Mouse (Mus musculus): ENCODE results near the gene Gusb. TPM values are rescaled to one million over a fixed set of nuclear protein-coding genes. Genes with fewer than 3 reads are reported as not detected.
"Not testable (repeated sequence)": the region's sequence is repeated elsewhere in the genome, so short reads cannot be mapped to it uniquely, and the experiment has no call there.

The Gusb gene
- polyA plus RNA-seq, 1 experiment from 2014 or later: 46.9 TPM

DNA sequence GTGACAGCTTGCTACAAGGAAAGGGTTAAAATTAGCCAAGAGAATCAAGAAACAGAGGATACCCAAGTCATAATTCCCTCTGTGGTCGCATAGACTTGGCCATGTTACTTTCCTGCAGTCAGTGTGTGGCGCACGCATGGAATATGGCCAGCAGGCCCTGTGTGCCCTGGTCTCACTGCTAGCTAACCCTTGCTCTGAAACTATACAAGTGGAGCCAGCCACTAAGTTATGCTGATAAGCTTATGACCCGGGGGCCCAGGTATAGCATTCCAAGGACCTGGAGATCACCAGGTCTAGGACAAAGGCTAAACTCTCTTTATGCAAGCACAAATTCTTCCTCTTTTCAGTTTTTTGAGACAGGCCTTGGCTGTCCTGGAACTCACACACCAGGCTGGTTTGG, 37.9 kb upstream of the Gusb start:
- H3K27me3 ChIP-seq (replicated peaks): peaks cover 52% of the 10 kb centered on the region
- H3K4me3 ChIP-seq: no peak overlapping the region
- 0 out of 2 replicates have a peak, but pooled peaks cover 3% of the 10 kb centered on the region for H3K4me1 ChIP-seq
- H3K9me3 ChIP-seq: no peaks in the 10 kb centered on the region
- 88% methylated on average over 4 of the region's 4 CpGs for WGBS
- no peak overlapping the region for H3K4me2 ChIP-seq
- H3K27ac ChIP-seq (replicated peaks): no peak overlapping the region
- ATAC-seq (ENCODE audit: extremely low read depth, insufficient number of reproducible peaks, low FRiP score, low TSS enrichment): no peak
- H3K9ac ChIP-seq: no peak overlapping the region
- H3K36me3 ChIP-seq: peaks cover 68% of the 10 kb centered on the region

DNA sequence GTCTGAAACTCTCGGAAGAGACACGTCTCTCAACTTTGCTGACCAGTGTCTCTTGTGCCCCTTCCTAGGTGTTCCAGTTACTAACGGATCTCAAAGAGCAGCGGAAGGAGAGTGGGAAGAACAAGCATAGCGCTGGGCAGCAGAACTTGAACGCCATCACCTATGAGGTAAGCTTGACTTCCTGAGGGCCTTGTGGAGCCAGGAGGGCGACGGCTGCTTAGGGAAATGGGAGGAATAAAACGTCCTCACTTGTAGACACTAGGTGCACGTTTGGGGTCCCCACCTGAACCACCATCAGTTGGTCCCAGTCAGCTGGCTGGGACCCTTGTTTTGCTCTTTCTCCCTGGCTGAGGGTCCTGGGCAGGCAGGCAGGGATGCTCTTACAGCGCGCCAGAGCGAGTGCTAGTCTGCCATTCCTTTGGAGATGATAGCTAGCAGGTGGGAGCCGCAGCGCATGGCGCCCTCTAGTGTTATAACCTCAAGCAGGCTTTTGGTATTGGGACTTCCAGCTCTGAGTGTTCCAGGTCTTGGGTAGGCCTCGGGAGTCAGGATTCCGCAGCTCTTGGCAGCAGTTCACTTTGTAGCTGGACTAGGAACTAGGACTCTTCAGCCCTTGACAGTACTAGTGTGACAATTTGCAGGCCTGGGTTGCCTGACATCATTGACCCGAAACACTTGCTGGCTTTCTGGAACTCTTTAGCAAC, 35.1 kb upstream of the Gusb start:
- 62% methylated on average over 19 of the region's 19 CpGs for WGBS
- Histone ChIP-seq H3K36me3 (peaks cover 66% of the 10 kb centered on the region), H3K9ac (no peak overlapping the region), H3K9me3 (no peaks in the 10 kb centered on the region), H3K4me2 (no peak overlapping the region), H3K27ac (replicated peaks) (no peak overlapping the region; the same call in 1 of the 2 replicates), H3K4me3 (no peak overlapping the region), H3K27me3 (replicated peaks) (peaks cover 24% of the 10 kb centered on the region; the same call in 1 of the 2 replicates), H3K4me1 (0 out of 2 replicates have a peak, but pooled peaks cover 8% of the 10 kb centered on the region)
- ATAC-seq (ENCODE audit: extremely low read depth, insufficient number of reproducible peaks, low FRiP score, low TSS enrichment): no peak

DNA sequence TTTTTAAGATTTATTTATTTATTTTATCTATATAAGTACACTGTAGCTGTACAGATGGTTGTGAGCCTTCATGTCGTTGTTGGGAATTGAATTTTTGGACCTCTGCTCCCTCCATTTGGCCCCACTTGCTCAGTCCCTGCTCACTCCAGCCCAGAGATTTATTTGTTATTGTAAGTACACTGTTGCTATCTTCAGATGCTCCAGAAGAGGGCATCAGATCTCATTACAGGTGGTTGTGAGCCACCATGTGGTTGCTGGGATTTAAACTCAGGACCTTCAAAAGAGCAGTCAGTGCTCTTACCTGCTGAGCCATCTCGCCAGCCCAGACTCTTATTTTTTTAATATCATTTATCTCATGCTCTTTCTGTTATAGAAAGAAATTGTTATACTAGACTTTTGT, 33.5 kb upstream of the Gusb start:
- Histone ChIP-seq H3K27me3 (replicated peaks) (peaks cover 13% of the 10 kb centered on the region; the same call in 1 of the 2 replicates), H3K36me3 (peaks cover 50% of the 10 kb centered on the region)
- H3K4me3 ChIP-seq; ATAC-seq (ENCODE audit: extremely low read depth, insufficient number of reproducible peaks, low FRiP score, low TSS enrichment); H3K9ac ChIP-seq; H3K4me1 ChIP-seq; H3K9me3 ChIP-seq; H3K27ac ChIP-seq (replicated peaks); H3K4me2 ChIP-seq: not testable (repeated sequence)
- 67% methylated on average over 2 of the region's 2 CpGs for WGBS

DNA sequence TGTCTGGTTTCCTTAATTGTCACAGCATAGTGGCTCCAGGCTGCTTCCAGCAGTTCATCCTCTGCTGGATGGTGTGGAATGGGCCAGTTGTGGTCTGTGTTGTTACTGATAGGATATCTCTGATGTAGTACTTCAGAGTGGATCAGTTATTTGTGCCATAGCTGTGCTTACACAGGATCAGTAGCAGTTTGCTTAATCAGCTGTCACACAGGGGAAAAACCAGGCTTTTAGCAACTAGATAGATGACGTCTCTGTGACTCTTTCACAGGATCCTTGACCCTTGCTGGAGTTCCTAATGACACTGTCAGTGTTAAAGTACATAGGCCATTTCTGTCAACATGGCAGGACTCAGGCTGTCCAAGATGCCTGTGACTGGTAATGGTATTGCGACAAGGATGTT, 31.0 kb upstream of the Gusb start:
- ATAC-seq (ENCODE audit: extremely low read depth, insufficient number of reproducible peaks, low FRiP score, low TSS enrichment): no peak
- 55% methylated on average over 2 of the region's 2 CpGs for WGBS
- Histone ChIP-seq H3K4me3 (no peak overlapping the region), H3K4me2 (no peak overlapping the region), H3K9ac (0 out of 2 replicates have a peak overlapping the region, but pooled peaks have one; percentile 10), H3K27me3 (replicated peaks) (no peaks in the 10 kb centered on the region), H3K9me3 (no peaks in the 10 kb centered on the region), H3K36me3 (peaks cover 28% of the 10 kb centered on the region), H3K4me1 (0 out of 2 replicates have a peak, but pooled peaks cover 11% of the 10 kb centered on the region), H3K27ac (replicated peaks) (no peak overlapping the region)

DNA sequence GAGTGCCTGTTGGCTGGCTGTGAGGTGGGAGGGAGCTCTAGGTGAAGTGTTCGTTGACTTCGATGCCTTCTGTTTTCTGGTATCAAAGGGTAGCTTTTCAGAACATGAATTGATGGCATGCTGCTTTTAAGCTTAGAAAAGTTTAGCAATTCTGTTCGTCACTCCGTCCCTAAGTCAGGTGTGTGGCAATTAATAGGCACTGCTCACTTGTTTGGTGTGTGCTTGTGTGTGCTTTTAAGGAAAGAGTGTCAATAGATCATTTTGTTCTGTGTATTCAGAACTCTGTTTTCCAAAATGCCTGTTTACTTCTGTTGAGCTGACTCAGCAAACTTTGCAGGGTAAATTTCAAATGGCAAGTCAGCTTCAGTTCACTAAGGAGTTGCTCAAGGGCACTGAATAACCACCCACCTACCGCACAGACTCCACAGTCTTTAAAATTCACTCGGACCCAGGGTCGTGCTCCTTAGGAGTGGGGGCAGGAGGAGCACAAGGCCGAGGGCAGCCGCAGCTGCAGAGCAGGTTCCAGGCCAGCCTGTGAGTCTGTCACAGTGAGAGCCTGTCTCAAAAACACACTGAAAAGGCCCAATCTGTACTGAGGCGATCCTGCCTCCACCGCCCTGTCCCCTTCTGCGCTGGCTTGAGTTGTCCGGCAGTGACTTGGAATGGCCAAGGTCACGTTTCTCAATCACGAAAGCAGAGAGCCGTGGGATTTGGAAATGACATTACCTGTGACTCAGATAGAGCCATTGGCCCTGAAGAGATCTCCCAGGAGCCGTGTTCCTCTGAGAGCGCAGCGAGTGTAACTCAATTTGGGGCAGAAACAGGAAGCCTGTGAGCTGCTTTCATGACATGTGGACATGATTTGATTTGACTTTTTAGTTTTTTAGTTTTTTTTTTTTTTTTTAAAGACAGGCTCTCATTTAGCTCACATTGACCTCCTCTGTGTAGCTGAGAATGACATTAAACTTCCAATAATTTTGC, 28.9 kb upstream of the Gusb start:
- WGBS: 91% methylated on average over 19 of the region's 19 CpGs
- peaks cover 16% of the 10 kb centered on the region for H3K27me3 ChIP-seq (replicated peaks)
- ATAC-seq (ENCODE audit: extremely low read depth, insufficient number of reproducible peaks, low FRiP score, low TSS enrichment): no peak
- H3K4me2 ChIP-seq: no peak overlapping the region
- 0 out of 2 replicates have a peak, but pooled peaks cover 8% of the 10 kb centered on the region for H3K4me1 ChIP-seq
- H3K36me3 ChIP-seq: peaks cover 14% of the 10 kb centered on the region
- no peak overlapping the region for H3K9ac ChIP-seq
- no peaks in the 10 kb centered on the region for H3K9me3 ChIP-seq
- H3K4me3 ChIP-seq: no peak overlapping the region
- H3K27ac ChIP-seq (replicated peaks): no peak overlapping the region

DNA sequence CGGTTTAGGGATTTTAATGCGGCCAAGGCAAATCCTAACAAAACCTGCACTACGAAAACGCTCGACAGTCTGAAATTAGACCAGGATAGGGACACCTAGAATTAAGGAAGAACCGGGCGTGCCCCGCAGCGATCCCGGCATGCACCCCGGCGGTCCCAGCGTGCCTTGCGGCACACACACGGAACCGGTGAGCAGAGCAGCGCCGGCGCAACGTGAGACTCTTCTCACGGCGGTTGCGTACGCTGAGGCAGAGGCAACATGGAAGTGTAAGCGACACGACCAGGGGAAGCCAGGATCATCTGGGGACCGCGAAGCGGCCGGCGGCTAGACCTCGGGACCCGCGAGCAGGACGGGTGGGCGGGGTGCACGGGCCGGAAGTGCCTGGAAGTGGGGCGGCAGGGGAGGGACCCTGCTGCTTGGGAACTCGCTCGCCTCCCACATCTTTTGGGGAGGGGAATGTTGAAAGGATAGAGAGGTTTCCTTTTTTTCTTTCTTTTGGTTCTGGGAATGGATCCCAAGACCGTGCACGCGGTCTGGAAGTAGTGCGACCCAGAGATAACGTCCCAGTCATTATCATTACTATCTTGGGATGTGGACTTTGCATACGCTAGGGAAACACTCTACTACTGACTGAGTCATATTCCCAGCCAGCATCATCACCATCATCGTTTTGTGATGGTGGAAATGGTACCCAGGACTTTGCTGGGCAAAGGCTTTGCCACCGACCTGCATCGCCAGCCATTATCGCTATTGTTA, 26.5 kb upstream of the Gusb start, which contains the start of the genes Asl and Crcp:
Gene Asl, minus strand, starts transcription at position 106 of the 756 bp plus-strand sequence.
Gene Crcp, plus strand, starts transcription at position 149 of the 756 bp plus-strand sequence.
- H3K9me3 ChIP-seq: no peaks in the 10 kb centered on the region
- ATAC-seq (ENCODE audit: extremely low read depth, insufficient number of reproducible peaks, low FRiP score, low TSS enrichment): peak; percentile 61
- peak within 1 kb of the TSS; percentile 90 for H3K4me2 ChIP-seq
- peak within 1 kb of the TSS; percentile 84 for H3K9ac ChIP-seq
- H3K4me1 ChIP-seq: peaks cover 11% of the 10 kb centered on the region; the same call in 1 of the 2 replicates
- WGBS: 1% methylated on average over 51 of the region's 51 CpGs
- peak within 1 kb of the TSS; percentile 76 for H3K4me3 ChIP-seq
- no peaks in the 10 kb centered on the region for H3K36me3 ChIP-seq
- H3K27me3 ChIP-seq (replicated peaks): peaks cover 27% of the 10 kb centered on the region
- H3K27ac ChIP-seq (replicated peaks): peak within 1 kb of the TSS; percentile 93

DNA sequence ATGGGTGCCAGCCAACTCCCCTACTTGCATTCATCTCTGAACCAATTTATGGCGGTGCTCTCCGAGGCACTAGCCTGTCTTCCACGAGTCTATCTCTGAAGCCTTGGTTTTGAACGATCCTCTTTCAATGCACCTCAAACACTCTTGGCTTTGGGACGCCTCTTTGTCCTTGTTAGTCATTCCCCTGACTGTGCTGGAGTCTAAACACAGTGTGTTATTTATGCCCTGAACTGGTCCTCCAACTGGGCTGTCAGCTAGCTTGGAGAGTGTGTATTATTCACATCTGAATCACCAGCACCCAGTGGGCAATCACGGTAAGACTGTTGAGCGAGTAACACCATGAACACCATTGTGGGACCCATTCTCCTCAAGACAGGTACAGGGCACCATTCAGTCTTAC, 24.8 kb upstream of the Gusb start:
- Histone ChIP-seq H3K36me3 (no peaks in the 10 kb centered on the region), H3K9ac (no peak overlapping the region), H3K27ac (replicated peaks) (no peak overlapping the region), H3K9me3 (no peaks in the 10 kb centered on the region), H3K4me1 (peaks cover 11% of the 10 kb centered on the region; the same call in 1 of the 2 replicates), H3K4me2 (no peak overlapping the region), H3K4me3 (no peak overlapping the region), H3K27me3 (replicated peaks) (peaks cover 27% of the 10 kb centered on the region)
- WGBS: 74% methylated on average over 7 of the region's 7 CpGs
- no peak for ATAC-seq (ENCODE audit: extremely low read depth, insufficient number of reproducible peaks, low FRiP score, low TSS enrichment)

DNA sequence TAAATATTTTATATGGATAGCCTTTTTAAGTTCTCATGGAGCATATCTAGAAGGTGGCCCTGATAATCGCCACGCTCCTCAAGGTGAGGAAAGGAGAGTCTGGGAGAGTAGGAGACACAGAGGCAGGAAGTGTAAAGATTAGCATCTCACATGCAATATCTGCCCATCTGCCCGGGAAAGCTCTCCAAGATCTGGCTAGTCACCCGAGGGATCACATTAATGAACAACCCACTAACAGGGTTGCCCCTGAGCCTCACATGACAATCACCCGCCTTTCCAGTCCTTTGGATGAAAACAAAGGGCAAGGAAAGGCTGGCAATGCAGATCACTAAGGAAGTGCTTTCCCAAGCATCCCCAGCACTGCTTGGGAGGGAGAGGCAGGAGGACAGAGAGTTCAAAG, 24.3 kb upstream of the Gusb start:
- WGBS: 67% methylated on average over 5 of the region's 5 CpGs
- H3K27me3 ChIP-seq (replicated peaks): peaks cover 27% of the 10 kb centered on the region
- H3K9ac ChIP-seq: no peak overlapping the region
- no peaks in the 10 kb centered on the region for H3K36me3 ChIP-seq
- peaks cover 11% of the 10 kb centered on the region; the same call in 1 of the 2 replicates for H3K4me1 ChIP-seq
- H3K9me3 ChIP-seq: no peaks in the 10 kb centered on the region
- no peak for ATAC-seq (ENCODE audit: extremely low read depth, insufficient number of reproducible peaks, low FRiP score, low TSS enrichment)
- H3K27ac ChIP-seq (replicated peaks): no peak overlapping the region
- H3K4me2 ChIP-seq: no peak overlapping the region
- no peak overlapping the region for H3K4me3 ChIP-seq

DNA sequence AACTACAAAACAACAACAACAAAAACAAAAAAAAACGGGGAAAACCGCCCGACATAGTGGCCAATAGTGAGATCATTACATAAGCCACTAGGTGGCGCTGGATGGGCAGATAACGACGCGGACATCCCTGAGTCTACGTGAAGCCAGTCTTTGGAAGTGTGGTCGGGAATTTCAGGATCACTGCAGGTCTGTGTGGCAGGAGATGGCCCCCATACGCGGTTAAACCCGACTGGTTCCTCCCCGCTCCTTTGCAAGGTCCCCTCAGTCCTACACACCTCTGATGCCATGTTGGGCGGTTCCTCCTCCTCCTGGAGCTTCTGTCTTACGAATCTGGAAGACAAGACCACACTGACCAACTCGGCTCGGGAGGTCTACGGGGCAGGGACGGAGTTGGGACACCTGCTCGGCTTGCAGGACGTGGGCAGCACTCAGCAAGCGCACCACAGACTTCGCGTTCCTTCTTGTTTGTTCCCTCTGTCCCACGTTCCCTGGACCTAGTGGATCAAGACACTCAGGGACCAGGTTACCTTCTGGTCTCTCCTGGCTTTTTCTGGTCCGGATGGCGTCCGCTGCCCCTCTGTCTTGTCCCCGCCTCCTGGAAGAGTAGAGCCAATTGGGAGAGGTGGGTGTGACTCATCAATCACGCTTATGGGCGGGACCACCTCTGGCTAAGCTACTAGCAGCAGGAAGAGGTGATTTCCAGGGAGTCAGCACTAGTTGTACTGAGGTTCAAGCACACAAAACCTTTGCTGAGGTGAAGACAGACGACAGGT, 21.1 kb upstream of the Gusb start:
- Histone ChIP-seq H3K9me3 (no peaks in the 10 kb centered on the region), H3K27ac (replicated peaks) (peak overlapping the region; percentile 81), H3K36me3 (no peaks in the 10 kb centered on the region), H3K27me3 (replicated peaks) (peaks cover 27% of the 10 kb centered on the region), H3K4me1 (peaks cover 14% of the 10 kb centered on the region), H3K4me2 (peak overlapping the region; percentile 92), H3K4me3 (peak overlapping the region; percentile 77), H3K9ac (peak overlapping the region; percentile 82)
- peak; percentile 83 for ATAC-seq (ENCODE audit: extremely low read depth, insufficient number of reproducible peaks, low FRiP score, low TSS enrichment)
- WGBS: under 1% methylated on average over 32 of the region's 32 CpGs

DNA sequence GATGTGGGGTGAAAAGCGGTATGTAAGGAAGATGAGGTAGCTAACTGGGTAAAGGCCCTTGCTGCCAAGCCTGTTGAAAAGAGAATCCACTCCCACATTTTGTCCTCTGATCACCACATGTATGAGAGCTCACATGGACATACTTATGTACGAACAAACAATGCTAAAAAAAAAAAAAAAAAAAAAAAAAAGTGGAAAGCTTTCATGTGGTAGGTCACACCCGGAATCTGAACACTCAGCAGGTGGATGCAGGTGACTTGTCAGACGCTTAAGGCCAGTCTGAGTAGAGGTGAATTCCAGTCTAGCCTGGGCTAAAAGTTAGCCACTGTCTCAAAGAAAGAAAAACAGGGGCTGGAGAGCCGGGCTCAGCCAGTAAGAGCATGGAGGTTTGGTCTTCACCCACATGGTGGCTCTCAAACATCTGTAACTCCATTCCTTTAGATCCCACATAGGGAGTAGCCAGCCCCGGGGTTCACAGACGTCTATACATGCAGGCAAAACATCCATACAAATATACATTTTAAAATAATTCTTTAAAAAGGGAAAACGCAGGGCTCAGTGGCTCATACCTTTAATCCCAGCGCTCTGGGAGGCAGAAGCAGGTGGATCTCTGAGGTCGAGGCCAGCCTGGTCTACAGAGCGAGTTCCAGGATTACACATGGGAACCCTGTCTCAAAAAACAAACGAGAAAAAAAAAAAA, 20.4 kb upstream of the Gusb start:
- Histone ChIP-seq H3K27me3 (replicated peaks) (peaks cover 24% of the 10 kb centered on the region), H3K4me3 (peak overlapping the region; percentile 77), H3K36me3 (0 out of 2 replicates have a peak, but pooled peaks cover 6% of the 10 kb centered on the region), H3K9ac (peak overlapping the region; percentile 59; the same call in 1 of the 2 replicates), H3K4me1 (peaks cover 14% of the 10 kb centered on the region), H3K27ac (replicated peaks) (no peak overlapping the region), H3K4me2 (peak overlapping the region; percentile 92), H3K9me3 (no peaks in the 10 kb centered on the region)
- WGBS: 38% methylated on average over 12 of the region's 12 CpGs
- ATAC-seq (ENCODE audit: extremely low read depth, insufficient number of reproducible peaks, low FRiP score, low TSS enrichment): no peak

Measured in heart, embryonic 13.5 days (tissue).